Mouse (Mus musculus): ENCODE results near the gene Arhgef2. TPM values are rescaled to one million over a fixed set of nuclear protein-coding genes. Genes with fewer than 3 reads are reported as not detected.
A peak's percentile ranks its signal among the peaks of the same experiment; 100 is the strongest.

The Arhgef2 gene
- total RNA-seq, 2 experiments from 2014 or later = 250 to 281 TPM

DNA sequence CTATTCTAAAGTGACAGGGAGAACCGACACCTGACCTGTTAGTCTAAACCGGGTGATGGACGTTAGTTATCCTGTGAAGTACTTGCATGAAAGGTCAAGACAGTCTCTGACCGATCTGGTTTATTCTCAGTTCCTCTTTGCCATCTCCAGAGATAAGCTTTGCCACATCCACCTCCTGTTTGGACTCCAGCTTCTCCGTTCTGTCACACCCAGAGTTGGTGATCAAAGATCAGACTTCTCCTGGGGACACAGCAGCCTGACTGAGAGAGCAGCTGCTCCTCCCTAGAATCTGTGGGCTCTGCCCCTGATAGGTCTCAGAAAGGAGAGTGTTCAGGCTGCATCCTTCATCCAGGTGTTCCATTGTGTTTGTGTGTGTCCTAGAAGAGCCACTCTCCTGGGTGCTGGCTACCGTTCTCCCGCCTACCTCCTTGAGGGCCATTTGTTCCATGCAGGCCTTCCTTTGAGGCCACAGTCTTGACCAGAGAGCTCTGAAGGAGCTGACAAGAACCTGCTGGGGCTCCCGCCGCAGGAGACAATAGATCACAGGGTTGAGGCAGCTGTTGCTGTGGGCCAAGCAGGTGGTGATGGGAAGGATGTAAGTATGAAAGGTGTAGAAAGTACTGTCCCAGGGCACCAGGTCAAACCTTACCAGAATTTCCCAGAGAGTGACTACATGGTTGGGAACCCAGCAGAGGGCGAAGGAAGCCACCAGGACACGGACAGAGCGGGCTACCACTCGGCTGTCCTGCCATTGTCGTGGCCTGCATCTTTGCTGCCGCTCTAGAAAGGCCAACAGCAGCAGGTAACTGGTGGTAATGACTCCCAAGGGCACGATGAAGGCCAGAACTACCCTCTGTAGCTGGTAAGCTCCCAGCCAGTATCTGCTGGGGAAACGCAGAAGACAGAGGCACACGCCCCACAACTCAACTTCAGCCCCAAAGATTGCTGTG is 46.2 kb downstream of the Arhgef2 start:
- DNase-seq (ENCODE audit: low spot score in 2 of 2) = no peak
- intact Hi-C loops (cut with DNase I) = no loop called here

GRCm38 (mm10) chr3:88652846-88653515 is 47.2 kb downstream of the Arhgef2 start, which contains the start of gene Rxfp4:
Gene Rxfp4 (minus strand): TSS chr3:88653142.
- intact Hi-C loops (cut with DNase I) = no loop called here
- DNase-seq (ENCODE audit: low spot score in 2 of 2) = no peak

- no peak for DNase-seq (ENCODE audit: low spot score in 2 of 2)
- intact Hi-C loops (cut with DNase I) = no loop called here
These were observed 48.0 kb downstream of the Arhgef2 start for GRCm38 (mm10) chr3:88653516-88654370.

- intact Hi-C loops (cut with DNase I) = no loop called here
- no peak for DNase-seq (ENCODE audit: low spot score in 2 of 2)
These were observed 48.9 kb downstream of the Arhgef2 start for GRCm38 (mm10) chr3:88654621-88655020.

DNA sequence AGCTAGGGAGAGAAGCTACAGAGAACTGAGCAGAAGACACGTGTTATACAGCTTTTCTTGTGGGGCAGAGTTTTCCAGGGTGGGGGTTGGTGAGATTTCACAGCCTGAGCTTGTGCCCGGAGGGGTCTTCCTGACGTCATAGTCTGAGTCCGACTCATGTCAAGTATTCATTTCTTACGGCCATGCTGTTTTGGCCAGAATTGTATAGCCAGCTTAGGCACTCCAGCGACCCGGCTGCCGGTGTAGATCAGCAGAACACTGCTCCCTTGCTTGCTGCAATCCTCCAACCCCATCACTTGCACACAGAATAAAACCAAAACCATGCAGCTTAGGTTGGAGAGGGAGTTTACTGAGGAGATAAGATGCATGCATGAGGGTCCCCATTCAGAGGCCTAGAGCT is 49.9 kb downstream of the Arhgef2 start:
- no peak for DNase-seq (ENCODE audit: low spot score in 2 of 2)
- intact Hi-C loops (cut with DNase I) = no loop called here

- intact Hi-C loops (cut with DNase I) = no loop called here
- DNase-seq (ENCODE audit: low spot score in 2 of 2) = no peak
These were observed 52.8 kb downstream of the Arhgef2 start for GRCm38 (mm10) chr3:88658441-88659127.

DNA sequence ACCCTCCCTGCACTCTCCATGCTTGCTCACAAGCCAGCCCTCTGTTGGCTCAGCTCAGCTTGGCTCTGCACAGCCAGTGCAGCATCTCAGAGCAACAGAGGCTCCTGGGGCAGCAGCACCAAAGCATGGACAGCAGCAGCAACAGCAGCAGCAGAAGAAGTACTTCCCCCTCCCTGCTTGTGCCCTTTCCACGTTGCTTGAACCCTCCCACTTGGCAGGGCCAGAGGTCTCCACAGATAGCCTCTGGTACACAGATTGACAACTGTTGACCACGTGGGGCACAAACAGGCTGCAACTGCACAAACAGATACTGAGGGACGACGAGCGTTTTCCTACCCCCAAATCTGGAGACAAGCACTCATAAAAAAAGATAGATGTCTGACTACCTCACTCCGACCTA is 54.0 kb downstream of the Arhgef2 start:
- no peak for DNase-seq (ENCODE audit: low spot score in 2 of 2)
- intact Hi-C loops (cut with DNase I) = no loop called here

GRCm38 (mm10) chr3:88664095-88664494 is 58.3 kb downstream of the Arhgef2 start:
- no peak for DNase-seq (ENCODE audit: low spot score in 2 of 2)
- intact Hi-C loops (cut with DNase I) = no loop called here

- intact Hi-C loops (cut with DNase I) = no loop called here
- peak in 1 of 2 experiments; percentile 37 for DNase-seq (ENCODE audit: low spot score in 2 of 2)
These were observed 71.6 kb downstream of the Arhgef2 start for GRCm38 (mm10) chr3:88677399-88677798.

DNA sequence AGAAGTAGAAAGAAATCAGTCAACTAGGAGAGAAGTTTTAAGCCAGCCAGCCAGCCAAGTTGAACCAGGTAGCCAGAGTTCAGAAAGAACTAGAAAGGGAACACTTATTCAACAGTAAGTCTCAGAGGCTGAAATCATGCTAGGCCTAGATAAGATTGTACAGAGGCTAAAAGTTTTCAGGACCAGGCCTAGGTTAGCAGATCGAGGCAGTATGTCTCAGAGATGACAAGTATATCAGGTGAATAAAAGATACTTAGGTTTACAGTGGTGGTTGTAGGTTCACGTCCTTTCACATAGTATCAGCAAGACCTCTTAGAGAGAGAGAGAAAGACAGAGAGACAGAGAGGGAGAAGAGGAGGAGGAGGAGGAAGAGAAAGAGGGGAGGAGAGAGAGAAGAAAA is 78.0 kb downstream of the Arhgef2 start:
- DNase-seq (ENCODE audit: low spot score in 2 of 2) = no peak
- intact Hi-C loops (cut with DNase I) = no loop called here

DNA sequence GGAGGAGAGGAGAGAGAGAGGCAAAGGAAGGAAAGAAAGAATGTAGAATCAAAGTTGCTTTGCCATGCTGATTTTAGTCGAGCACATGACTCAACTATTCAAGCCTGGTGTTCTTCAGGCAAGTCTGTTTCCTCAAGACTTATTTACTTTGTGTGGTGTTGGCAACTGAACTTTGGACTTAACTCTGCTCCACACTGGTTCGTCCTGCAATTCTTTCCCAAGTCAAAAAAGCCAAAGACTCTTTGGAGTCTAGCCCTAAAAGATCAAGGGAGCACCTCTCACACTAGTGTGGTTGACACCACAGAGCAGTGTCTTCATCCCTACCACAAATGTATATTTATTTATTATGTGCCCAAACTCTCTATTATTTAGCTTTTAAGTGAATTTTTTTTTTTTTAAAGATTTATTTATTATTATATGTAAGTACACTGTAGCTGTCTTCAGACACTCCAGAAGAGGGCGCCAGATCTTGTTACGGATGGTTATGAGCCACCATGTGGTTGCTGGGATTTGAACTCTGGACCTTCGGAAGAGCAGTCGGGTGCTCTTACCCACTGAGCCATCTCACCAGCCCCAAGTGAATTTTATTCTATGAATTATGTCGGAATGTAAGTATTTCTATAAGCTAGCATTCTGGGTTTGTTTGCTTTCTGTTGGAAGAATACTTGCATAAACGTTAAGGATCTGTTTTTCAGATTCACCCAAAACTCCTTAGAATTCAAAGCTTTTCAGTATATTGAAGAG is 78.6 kb downstream of the Arhgef2 start:
- intact Hi-C loops (cut with DNase I) = no loop called here

DNA sequence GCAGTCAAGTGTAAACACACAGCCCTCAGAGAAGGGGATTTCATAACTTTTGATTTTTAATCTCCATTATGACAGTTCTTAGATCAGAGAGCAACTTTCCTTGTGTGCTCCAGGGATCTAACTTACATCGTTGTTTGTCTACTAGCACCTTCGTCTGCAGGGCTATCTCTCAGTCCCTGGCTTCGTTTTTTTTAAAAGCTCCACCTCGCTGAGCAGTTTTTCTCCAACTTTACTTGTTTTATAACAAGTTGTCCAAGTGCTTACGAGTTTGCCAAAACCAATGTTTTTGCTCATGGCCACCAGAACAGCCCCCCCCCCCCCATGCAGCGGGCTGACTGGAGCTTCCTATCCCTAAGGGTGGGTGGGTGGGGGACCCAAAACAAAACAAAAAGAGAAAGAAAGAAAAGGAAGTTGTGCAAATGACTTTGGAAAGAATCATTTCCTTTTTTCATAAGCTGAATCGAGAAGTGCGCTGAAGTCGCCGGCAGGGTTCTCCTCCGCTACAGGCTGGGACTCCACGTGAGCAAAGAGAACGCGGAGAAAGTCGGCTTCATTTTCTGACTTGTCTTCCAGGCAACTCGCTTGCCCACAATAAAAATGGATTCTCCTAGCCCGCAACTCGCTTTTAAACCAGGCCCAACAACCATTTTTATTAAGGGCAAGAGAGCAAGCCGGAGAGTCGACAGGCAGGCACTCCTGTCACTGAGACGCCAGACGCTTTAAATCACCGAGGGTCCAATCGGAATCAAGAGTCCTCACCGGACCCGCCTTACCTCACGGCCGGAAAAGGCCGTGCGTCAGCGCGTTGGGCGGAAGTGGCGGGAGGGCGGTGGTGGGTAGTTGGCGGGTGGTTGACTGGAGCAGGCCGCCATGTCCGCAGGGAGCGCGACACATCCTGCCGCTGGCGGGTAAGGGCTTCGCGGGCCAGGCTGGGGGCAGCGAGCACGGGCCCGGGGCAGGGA is 79.5 kb downstream of the Arhgef2 start, which contains the start of gene Khdc4:
Khdc4 (plus strand) TSS at position 824 of the 962 bp plus-strand sequence.
- peak; percentile 97 to 98 for DNase-seq (ENCODE audit: low spot score in 2 of 2)
- intact Hi-C loops (cut with DNase I) = no loop called here

More for the DNA sequence above, 78.6 kb downstream of the Arhgef2 start:
- DNase-seq (ENCODE audit: low spot score in 2 of 2) = no peak

DNA sequence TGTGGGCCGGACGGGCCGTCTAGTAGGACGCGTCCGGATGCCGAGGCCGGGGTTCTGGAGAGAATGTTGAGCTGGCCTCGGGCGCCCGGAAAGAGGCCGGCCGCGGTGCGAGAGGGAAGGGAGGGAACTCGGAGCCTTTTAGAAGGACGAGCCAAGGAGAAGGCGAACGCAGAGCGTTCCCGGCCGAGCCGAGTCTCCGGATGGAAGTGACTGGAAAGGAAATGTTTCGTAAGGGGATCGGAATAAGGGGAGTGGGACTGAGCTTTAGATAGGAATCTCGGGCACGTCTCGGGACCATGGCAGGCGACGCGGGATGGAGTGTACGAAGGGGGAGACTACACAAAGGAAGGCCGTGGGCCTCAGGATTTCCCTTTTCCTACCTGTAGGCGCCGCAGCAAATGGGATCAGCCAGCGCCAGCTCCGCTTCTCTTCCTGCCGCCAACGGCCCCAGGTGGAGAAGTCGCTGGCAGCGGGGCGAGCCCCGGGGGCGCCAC is 80.2 kb downstream of the Arhgef2 start:
- DNase-seq (ENCODE audit: low spot score in 2 of 2) = no peak
- intact Hi-C loops (cut with DNase I) = no loop called here

DNA sequence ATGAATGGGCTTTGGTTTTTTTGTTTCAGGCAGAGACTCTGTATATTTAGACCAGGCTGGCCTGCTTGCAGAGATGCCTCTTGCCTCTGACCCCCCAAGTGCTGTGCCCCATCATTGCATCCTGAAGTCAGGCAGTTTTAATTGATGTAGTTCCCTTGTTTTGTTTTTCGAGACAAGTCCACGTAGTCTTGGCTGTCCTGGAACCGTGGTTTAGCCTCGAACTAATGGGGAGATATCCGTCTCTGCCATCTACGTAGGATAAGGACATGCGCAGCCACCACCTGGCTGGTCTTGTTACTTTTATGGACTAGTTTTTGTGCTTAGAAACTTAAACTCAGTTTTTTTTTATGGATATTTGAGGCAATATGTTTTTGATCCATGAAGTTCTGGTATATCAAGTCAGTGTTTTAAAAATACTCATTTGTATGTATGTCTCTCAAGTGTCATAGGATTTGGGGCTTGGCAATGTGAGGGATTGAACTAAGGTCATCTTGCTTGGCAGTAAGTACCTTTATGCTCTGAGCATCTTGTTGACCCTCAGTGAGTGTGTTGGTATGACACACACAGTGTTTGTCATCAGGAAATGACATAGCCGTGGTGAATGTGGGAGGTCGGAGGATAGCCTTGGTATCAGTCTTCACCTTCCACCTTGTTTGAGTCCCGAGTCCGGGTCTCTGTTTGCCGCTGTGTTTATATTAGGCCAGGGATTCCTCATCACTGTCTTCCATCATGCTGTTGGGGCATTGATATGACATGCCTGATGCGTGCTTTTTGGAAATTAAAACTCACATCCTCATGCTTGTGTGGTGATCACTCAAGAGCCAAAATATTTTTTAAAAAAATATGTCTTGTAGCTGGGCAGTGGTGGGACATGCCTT is 81.2 kb downstream of the Arhgef2 start:
- DNase-seq (ENCODE audit: low spot score in 2 of 2) = no peak
- intact Hi-C loops (cut with DNase I) = no loop called here

- DNase-seq (ENCODE audit: low spot score in 2 of 2) = no peak
- intact Hi-C loops (cut with DNase I) = no loop called here
These were observed 83.3 kb downstream of the Arhgef2 start for GRCm38 (mm10) chr3:88689079-88689478.

GRCm38 (mm10) chr3:88695545-88695944 is 89.8 kb downstream of the Arhgef2 start:
- intact Hi-C loops (cut with DNase I) = no loop called here
- no peak for DNase-seq (ENCODE audit: low spot score in 2 of 2)
